Mouse (Mus musculus) G1E (cell line): ENCODE data around the gene Zfp92.

Source experiments
- CTCF ChIP-seq: IDR thresholded peaks from 2 replicates; pipeline ENCODE4 v1.5.1; 2012; ENCODE audit warnings: low read depth, low read length, inconsistent platforms, mixed read lengths
- POLR2AphosphoS5 ChIP-seq: IDR thresholded peaks from 2 replicates; pipeline ENCODE4 v1.6.1; 2012; ENCODE audit warnings: low read depth, low read length, inconsistent platforms; ENCODE audit not compliant: insufficient replicate concordance
- TAL1 ChIP-seq: conservative IDR thresholded peaks from 2 replicates; pipeline ENCODE4 v1.6.1; 2012; ENCODE audit warnings: low read depth, low read length, inconsistent platforms, mixed read lengths

DNA sequence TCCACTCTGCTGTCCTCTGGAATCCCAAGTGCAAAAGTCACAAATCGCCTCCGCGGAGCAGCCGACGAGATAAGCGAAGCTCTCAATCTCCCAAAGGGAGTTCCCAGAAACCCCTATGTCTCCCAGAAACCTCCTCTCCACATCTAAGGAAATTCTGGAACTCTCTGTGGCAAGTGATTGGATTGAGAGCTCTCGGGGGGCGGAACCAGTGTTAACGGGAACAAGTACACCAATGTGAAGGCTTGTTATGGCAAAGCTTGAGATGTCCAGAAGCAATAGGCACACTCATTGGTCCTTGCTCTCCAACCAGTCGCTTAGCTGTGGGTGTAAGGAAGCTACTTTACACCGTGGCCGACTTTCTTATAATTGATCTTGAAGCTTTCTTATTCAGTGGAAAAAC, 9.3 kb upstream of the Zfp92 start:
- TF ChIP-seq POLR2AphosphoS5 (no peak), CTCF (no peak), TAL1 (no peak)
